Mouse (Mus musculus) olfactory bulb, adult 2 months (tissue): ENCODE measurements around the gene Gm45808.
"Not testable (repeated sequence)": the region's sequence is repeated elsewhere in the genome, so short reads cannot be mapped to it uniquely, and the experiment has no call there.

Experiments used
- CTCF ChIP-seq: fragments of 200-500 bp; IDR thresholded peaks from 2 replicates; pipeline ENCODE4 v1.5.1; 2012; ENCODE audit warnings: low read depth, mild to moderate bottlenecking, low read length, moderate library complexity; ENCODE audit not compliant: insufficient read depth
- POLR2A ChIP-seq: fragments of 200-500 bp; IDR thresholded peaks from 2 replicates; pipeline ENCODE4 v1.6.1; 2012; ENCODE audit warnings: mild to moderate bottlenecking, low read depth, low read length, moderate library complexity; ENCODE audit not compliant: insufficient read depth

DNA sequence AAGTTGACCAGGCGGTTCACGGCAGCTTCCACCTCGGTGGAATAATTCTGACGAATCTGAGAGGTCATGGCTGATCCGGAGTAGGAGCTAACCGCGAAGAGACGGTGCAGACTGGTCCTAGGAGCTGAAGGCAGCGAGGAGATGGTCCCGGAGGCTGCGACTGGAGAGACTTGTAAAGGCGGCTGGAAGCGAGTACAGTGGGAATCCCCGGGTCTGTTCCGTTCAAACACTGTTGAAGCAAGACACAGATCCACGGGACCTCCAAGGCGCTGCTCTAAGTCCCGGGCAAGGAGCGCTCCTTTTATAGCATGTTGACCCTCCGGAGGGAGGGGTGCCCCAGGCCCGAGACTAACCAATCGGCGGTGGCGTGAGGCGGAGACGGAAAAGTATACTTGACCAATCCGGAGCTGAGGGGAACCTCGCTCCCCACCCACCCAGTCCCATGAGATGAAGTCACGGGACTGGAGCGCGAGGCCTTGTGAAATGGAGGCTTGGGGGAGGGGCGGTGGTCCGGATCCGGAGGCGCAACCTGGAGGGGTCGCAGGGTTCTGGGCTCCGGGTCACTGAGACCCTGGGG lies 27.0 kb downstream of the Gm45808 start, which contains the start of gene Ftl1:
- not testable (repeated sequence) for TF ChIP-seq CTCF
- peak; percentile 96 for TF ChIP-seq POLR2A
